Mouse (Mus musculus) midbrain, embryonic 11.5 days (tissue): ENCODE data around the gene Rpl19. TPM values are rescaled to one million over a fixed set of nuclear protein-coding genes. Genes with fewer than 3 reads are reported as not detected.

Source experiments
- ATAC-seq: fragments of 200-750 bp; cut with Nextera tagmentation; 2 replicates; pipeline ENCODE4 v1.8.0; 2017; ENCODE audit warnings: moderate TSS enrichment, moderate library complexity; ENCODE audit not compliant: low FRiP score
- DNase-seq: peaks from one replicate; pipeline ENCODE4 v3.0.0; 2015; ENCODE audit warnings: low spot score; ENCODE audit errors: missing footprints
- H3K27ac ChIP-seq: fragments of 300-500 bp; sonication (generic); 2 replicates; pipeline ENCODE4 v1.5.1; 2014; ENCODE audit warnings: low read depth, low read length
- H3K27me3 ChIP-seq: fragments of 300-500 bp; sonication (generic); 2 replicates; pipeline ENCODE4 v1.6.1; 2014; ENCODE audit warnings: mild to moderate bottlenecking, low read length, moderate library complexity, mixed read lengths; ENCODE audit not compliant: control insufficient read depth, insufficient read depth
- H3K36me3 ChIP-seq: fragments of 300-500 bp; sonication (generic); 2 replicates; pipeline ENCODE4 v1.6.1; 2014; ENCODE audit warnings: mild to moderate bottlenecking, low read length, moderate library complexity, mixed read lengths; ENCODE audit not compliant: control insufficient read depth, insufficient read depth
- H3K4me1 ChIP-seq: fragments of 300-500 bp; sonication (generic); 2 replicates; pipeline ENCODE4 v1.6.1; 2014; ENCODE audit warnings: low read length; ENCODE audit not compliant: control insufficient read depth, insufficient read depth
- H3K4me2 ChIP-seq: fragments of 300-500 bp; sonication (generic); 2 replicates; pipeline ENCODE4 v1.6.1; 2014; ENCODE audit warnings: mild to moderate bottlenecking, moderate library complexity
- H3K4me3 ChIP-seq: fragments of 300-500 bp; sonication (generic); 2 replicates; pipeline ENCODE4 v1.5.1; 2014; ENCODE audit warnings: low read depth, low read length
- H3K9ac ChIP-seq: fragments of 300-500 bp; sonication (generic); 2 replicates; pipeline ENCODE4 v1.6.1; 2014; ENCODE audit warnings: low read length
- H3K9me3 ChIP-seq: fragments of 300-500 bp; sonication (generic); 2 replicates; pipeline ENCODE4 v1.6.1; 2016; ENCODE audit warnings: low read length; ENCODE audit not compliant: control insufficient read depth
- WGBS: fragments of 180-500 bp; shearing (Covaris S2); extraction: QIAGEN DNeasy Blood & Tissue Kit; methylation state at CpG from one replicate; pipeline ENCODE4 v1.1.7; 2014; 5-methylcytosine and 5-hydroxymethylcytosine counted together
- polyA plus RNA-seq: library from polyadenylated mRNA; unstranded; fragments of >200 nt; fragmentation: Nextera tagmentation; extraction: Ambion mirVana; gene quantifications from 2 replicates; pipeline ENCODE4 v1.2.1, GENCODE M21; 2014

The Rpl19 gene
- polyA plus RNA-seq, 1 experiment from 2014 or later = 991 TPM

- peak; percentile 92 for DNase-seq
- H3K9me3 ChIP-seq = no peaks in the 10 kb centered on the region
- no peak within 1 kb of the TSS for H3K27ac ChIP-seq
- H3K4me1 ChIP-seq = peaks cover 13% of the 10 kb centered on the region
- H3K4me3 ChIP-seq = peak within 1 kb of the TSS; percentile 85
- no peaks in the 10 kb centered on the region for H3K36me3 ChIP-seq
- peak within 1 kb of the TSS; percentile 83 for H3K4me2 ChIP-seq
- 2% methylated on average over 62 of the region's 74 CpGs for WGBS
- peaks cover 27% of the 10 kb centered on the region for H3K27me3 ChIP-seq
- ATAC-seq = no peak
- peak within 1 kb of the TSS; percentile 52 for H3K9ac ChIP-seq
These were observed 40.5 kb upstream of the Rpl19 start, which contains the start of gene Plxdc1 for GRCm38 (mm10) chr11:97985727-97986677. TSS of gene Plxdc1 (minus strand) at chr11:97986444.

GRCm38 (mm10) chr11:97986738-97987465 lies 39.6 kb upstream of the Rpl19 start:
- no peak for ATAC-seq
- Histone ChIP-seq H3K4me1 (peaks cover 13% of the 10 kb centered on the region), H3K4me3 (peak overlapping the region; percentile 85), H3K4me2 (peak overlapping the region; percentile 83), H3K27ac (no peak overlapping the region), H3K36me3 (no peaks in the 10 kb centered on the region), H3K9ac (no peak overlapping the region), H3K27me3 (peaks cover 27% of the 10 kb centered on the region), H3K9me3 (no peaks in the 10 kb centered on the region)
- 23% methylated on average over 17 of the region's 17 CpGs for WGBS
- no peak for DNase-seq

- Histone ChIP-seq H3K27ac (peak overlapping the region; percentile 66), H3K9me3 (no peaks in the 10 kb centered on the region), H3K4me3 (peak overlapping the region; percentile 85), H3K4me2 (peak overlapping the region; percentile 52), H3K9ac (peak overlapping the region; percentile 82), H3K4me1 (peaks cover 13% of the 10 kb centered on the region), H3K36me3 (no peaks in the 10 kb centered on the region), H3K27me3 (peaks cover 27% of the 10 kb centered on the region)
- WGBS = under 1% methylated on average over 42 of the region's 42 CpGs
- DNase-seq = peak; percentile 100
- ATAC-seq = peak; percentile 79
These were observed 38.7 kb upstream of the Rpl19 start for GRCm38 (mm10) chr11:97987551-97988526.

DNA sequence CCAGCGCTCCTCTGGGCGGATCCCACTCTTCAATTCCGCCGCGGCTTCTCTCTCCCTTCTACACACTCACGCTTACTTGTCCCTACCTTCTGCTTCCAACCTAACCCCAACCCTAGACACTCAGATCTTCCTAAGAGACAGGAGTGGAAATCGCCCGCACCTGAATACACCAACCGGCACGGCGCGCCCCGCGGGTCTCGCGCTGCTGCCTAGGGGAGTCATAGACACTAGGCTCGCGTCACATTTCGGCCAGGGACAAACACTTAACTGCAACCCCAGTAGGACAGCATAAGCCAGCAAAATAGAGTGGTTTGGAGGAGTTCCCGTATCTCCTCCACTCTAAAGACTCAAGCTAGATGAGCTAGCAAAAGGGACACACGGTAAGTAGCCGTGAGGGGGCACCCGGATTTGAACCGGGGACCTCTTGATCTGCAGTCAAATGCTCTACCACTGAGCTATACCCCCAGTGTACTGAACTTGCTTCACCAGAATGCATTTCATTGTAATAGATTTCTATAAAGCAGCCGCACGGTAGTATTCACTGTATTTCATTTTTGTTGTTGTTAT lies 37.9 kb upstream of the Rpl19 start:
- H3K27ac ChIP-seq = peak overlapping the region; percentile 66
- peak; percentile 82 for ATAC-seq

GRCm38 (mm10) chr11:97994539-97995100 lies 31.9 kb upstream of the Rpl19 start:
- peak overlapping the region; percentile 59; the same call in 1 of the 2 replicates for H3K9ac ChIP-seq
- no peaks in the 10 kb centered on the region; the same call in 1 of the 2 replicates for H3K27me3 ChIP-seq

More for the DNA sequence above, 37.9 kb upstream of the Rpl19 start:
- H3K36me3 ChIP-seq = no peaks in the 10 kb centered on the region
- peak overlapping the region; percentile 85 for H3K4me3 ChIP-seq
- DNase-seq = peak; percentile 99
- H3K9me3 ChIP-seq = no peaks in the 10 kb centered on the region
- peak overlapping the region; percentile 52 for H3K4me2 ChIP-seq
- H3K27me3 ChIP-seq = peaks cover 27% of the 10 kb centered on the region
- WGBS = 1% methylated on average over 26 of the region's 26 CpGs
- peak overlapping the region; percentile 82 for H3K9ac ChIP-seq
- peaks cover 13% of the 10 kb centered on the region for H3K4me1 ChIP-seq

GRCm38 (mm10) chr11:97995564-97996288 lies 30.8 kb upstream of the Rpl19 start, which contains the start of gene Arl5c:
TSS of gene Arl5c (minus strand) at chr11:97996181.
- Histone ChIP-seq H3K9ac (peak within 1 kb of the TSS; percentile 59), H3K27me3 (no peaks in the 10 kb centered on the region), H3K36me3 (no peaks in the 10 kb centered on the region), H3K27ac (no peak within 1 kb of the TSS), H3K4me2 (peak within 1 kb of the TSS; percentile 89), H3K4me3 (peak within 1 kb of the TSS; percentile 41), H3K4me1 (peaks cover 14% of the 10 kb centered on the region), H3K9me3 (no peaks in the 10 kb centered on the region)
- WGBS = under 1% methylated on average over 26 of the region's 26 CpGs
- ATAC-seq = peak; percentile 61
- peak; percentile 96 for DNase-seq

More at GRCm38 (mm10) chr11:97994539-97995100, 31.9 kb upstream of the Rpl19 start:
- ATAC-seq = peak; percentile 45; the same call in 1 of the 2 replicates
- peaks cover 18% of the 10 kb centered on the region for H3K4me1 ChIP-seq
- H3K27ac ChIP-seq = no peak overlapping the region
- no peaks in the 10 kb centered on the region for H3K36me3 ChIP-seq
- WGBS = 5% methylated on average over 13 of the region's 13 CpGs
- DNase-seq = peak; percentile 96
- peak overlapping the region; percentile 89 for H3K4me2 ChIP-seq
- H3K9me3 ChIP-seq = no peaks in the 10 kb centered on the region
- peak overlapping the region; percentile 41 for H3K4me3 ChIP-seq

DNA sequence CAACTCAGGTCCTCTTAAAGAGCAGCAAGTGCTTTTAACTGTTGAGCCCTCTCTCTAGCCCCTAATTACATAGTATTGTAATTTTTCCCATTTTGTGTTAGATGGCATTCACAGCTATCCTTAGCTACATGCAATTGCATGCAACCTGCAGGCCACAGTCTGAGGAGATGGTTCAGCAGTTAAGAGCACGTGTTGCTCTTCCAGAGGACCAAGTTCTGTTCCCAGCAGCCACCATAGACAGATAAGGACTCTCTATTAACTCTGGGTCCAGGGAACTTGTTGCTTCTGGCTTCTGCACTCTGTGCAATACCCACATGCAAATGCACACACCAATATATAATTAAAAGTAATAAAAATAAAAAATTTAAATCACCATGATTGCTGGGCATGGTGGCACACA lies 29.8 kb upstream of the Rpl19 start:
- Histone ChIP-seq H3K36me3 (no peaks in the 10 kb centered on the region), H3K4me3 (no peak overlapping the region), H3K9me3 (no peaks in the 10 kb centered on the region), H3K27me3 (no peaks in the 10 kb centered on the region), H3K9ac (no peak overlapping the region), H3K4me1 (peaks cover 14% of the 10 kb centered on the region), H3K27ac (no peak overlapping the region), H3K4me2 (no peak overlapping the region)
- ATAC-seq = no peak
- no peak for DNase-seq
- 81% methylated on average over 1 of the region's 1 CpGs for WGBS
